Mouse (Mus musculus) liver, embryonic 13.5 days (tissue): Measurements from ENCODE around the gene Aebp1. TPM values are rescaled to one million over a fixed set of nuclear protein-coding genes. Genes with fewer than 3 reads are reported as not detected.

Source experiments
- ATAC-seq: fragments of 200-750 bp; cut with Nextera tagmentation; 2 replicates; pipeline ENCODE4 v1.8.0; 2017; ENCODE audit warnings: low read depth, mild to moderate bottlenecking, moderate number of reproducible peaks, moderate library complexity
- DNase-seq: peaks from one replicate; pipeline ENCODE4 v3.0.0; 2022
- H3K27ac ChIP-seq: fragments of 300-500 bp; sonication (generic); 2 replicates; pipeline ENCODE4 v1.5.1; 2015; ENCODE audit warnings: moderate library complexity, mild to moderate bottlenecking, inconsistent platforms
- H3K27me3 ChIP-seq: fragments of 300-500 bp; sonication (generic); 2 replicates; pipeline ENCODE4 v1.6.1; 2015; ENCODE audit warnings: mild to moderate bottlenecking, inconsistent platforms
- H3K36me3 ChIP-seq: fragments of 300-500 bp; sonication (generic); 2 replicates; pipeline ENCODE4 v1.6.1; 2015; ENCODE audit warnings: mild to moderate bottlenecking, inconsistent platforms
- H3K4me1 ChIP-seq: fragments of 300-500 bp; sonication (generic); replicated peaks from 2 replicates; pipeline ENCODE4 v1.6.1; 2015; ENCODE audit warnings: inconsistent platforms
- H3K4me2 ChIP-seq: fragments of 300-500 bp; sonication (generic); 2 replicates; pipeline ENCODE4 v1.6.1; 2015; ENCODE audit warnings: inconsistent platforms, mild to moderate bottlenecking, moderate library complexity
- H3K4me3 ChIP-seq: fragments of 300-500 bp; sonication (generic); replicated peaks from 2 replicates; pipeline ENCODE4 v1.5.1; 2015; ENCODE audit warnings: mild to moderate bottlenecking, inconsistent platforms
- H3K9ac ChIP-seq: fragments of 300-500 bp; sonication (generic); 2 replicates; pipeline ENCODE4 v1.6.1; 2015; ENCODE audit warnings: mild to moderate bottlenecking, inconsistent platforms
- H3K9me3 ChIP-seq: fragments of 300-500 bp; sonication (generic); replicated peaks from 2 replicates; pipeline ENCODE4 v1.6.1; 2016; ENCODE audit warnings: inconsistent platforms
- WGBS: fragments of 180-500 bp; shearing (Covaris S2); methylation state at CpG from one replicate; pipeline ENCODE4 v1.1.7; 2015; ENCODE audit not compliant: insufficient replicate concordance; 5-methylcytosine and 5-hydroxymethylcytosine counted together
- polyA plus RNA-seq: library from polyadenylated mRNA; unstranded; fragments of >200 nt; fragmentation: Nextera tagmentation; extraction: Ambion mirVana; gene quantifications from 2 replicates; pipeline ENCODE4 v1.2.1, GENCODE M21; 2015

The Aebp1 gene
- polyA plus RNA-seq, 1 experiment from 2014 or later = 5.9 TPM

DNA sequence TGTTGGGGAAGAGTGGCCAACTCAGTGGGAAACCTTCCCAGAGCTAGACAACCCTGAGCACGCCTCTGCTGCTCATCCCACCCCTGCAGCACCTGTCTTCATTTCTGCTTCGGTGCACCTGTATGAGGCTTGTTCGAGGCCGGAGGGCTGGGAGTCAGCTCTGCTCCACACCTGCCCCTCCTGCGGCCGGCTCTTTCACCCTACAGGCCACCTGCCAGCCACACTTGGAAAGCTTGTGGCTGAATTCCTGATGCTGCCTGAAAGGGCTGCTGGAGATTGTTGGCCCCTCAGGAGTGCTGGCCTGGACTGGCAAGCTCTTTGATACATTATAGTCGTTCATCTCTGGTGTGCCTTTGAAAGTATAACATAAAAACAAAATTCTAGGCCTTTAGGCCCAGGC is 21.4 kb upstream of the Aebp1 start:
- Histone ChIP-seq H3K27me3 (no peaks in the 10 kb centered on the region), H3K9ac (no peak overlapping the region), H3K4me3 (no peak overlapping the region), H3K9me3 (no peaks in the 10 kb centered on the region; the same call in 1 of the 2 replicates), H3K27ac (no peak overlapping the region), H3K4me2 (no peak overlapping the region), H3K4me1 (peaks cover 17% of the 10 kb centered on the region), H3K36me3 (no peaks in the 10 kb centered on the region)
- WGBS = 70% methylated on average over 7 of the region's 7 CpGs
- DNase-seq (no peak), ATAC-seq (no peak)

DNA sequence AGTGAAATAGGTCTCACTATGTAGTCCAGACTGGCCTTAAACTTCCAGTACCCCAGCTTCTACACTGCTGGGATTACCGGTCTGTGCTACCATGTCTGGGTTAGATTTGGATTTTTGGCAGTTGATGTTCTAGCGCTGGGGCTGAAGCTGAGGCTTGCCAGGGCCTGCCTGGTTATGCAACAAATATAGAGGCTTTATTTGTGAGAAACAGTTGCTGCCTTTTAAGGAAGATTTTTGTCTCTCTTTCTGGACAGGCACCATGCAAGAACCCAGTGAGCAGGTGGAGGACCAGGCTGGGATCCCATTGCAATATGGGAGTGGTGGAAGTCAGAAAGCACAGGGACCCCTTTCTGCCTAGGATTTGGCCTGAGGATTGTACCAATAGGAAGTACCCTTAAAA is 20.0 kb upstream of the Aebp1 start:
- 86% methylated on average over 2 of the region's 2 CpGs for WGBS
- no peaks in the 10 kb centered on the region; the same call in 1 of the 2 replicates for H3K9me3 ChIP-seq
- no peak overlapping the region for H3K4me3 ChIP-seq
- no peaks in the 10 kb centered on the region for H3K36me3 ChIP-seq
- ATAC-seq (no peak), DNase-seq (no peak)
- peaks cover 10% of the 10 kb centered on the region for H3K4me1 ChIP-seq
- H3K27ac ChIP-seq = no peak overlapping the region
- no peak overlapping the region for H3K4me2 ChIP-seq
- no peaks in the 10 kb centered on the region for H3K27me3 ChIP-seq
- no peak overlapping the region for H3K9ac ChIP-seq

DNA sequence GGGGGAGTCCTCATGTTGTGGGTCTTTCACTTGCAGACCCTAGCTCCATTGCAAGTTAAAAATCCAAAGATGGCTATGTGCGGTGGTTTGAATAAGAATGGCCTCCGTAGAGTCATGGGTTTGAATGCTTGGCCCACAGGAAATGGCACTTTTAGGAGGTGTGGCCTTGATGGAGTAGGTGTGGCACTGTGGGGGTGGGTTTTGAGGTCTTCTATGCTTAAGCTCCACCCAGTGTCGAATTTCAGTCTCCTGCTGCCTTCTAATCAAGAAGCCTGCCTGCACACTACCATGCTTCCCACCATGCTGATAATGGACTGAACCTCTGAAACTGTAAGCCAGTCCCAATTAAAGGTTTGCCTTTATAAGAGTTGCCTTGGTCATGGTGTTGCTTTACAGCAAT is 18.6 kb upstream of the Aebp1 start:
- Histone ChIP-seq H3K36me3 (no peaks in the 10 kb centered on the region), H3K4me3 (no peak overlapping the region), H3K4me1 (peaks cover 2% of the 10 kb centered on the region; the same call in 1 of the 2 replicates), H3K4me2 (no peak overlapping the region), H3K27me3 (no peaks in the 10 kb centered on the region), H3K27ac (no peak overlapping the region), H3K9me3 (no peaks in the 10 kb centered on the region; the same call in 1 of the 2 replicates), H3K9ac (no peak overlapping the region)
- ATAC-seq (no peak), DNase-seq (no peak)
- 75% methylated on average over 3 of the region's 3 CpGs for WGBS

DNA sequence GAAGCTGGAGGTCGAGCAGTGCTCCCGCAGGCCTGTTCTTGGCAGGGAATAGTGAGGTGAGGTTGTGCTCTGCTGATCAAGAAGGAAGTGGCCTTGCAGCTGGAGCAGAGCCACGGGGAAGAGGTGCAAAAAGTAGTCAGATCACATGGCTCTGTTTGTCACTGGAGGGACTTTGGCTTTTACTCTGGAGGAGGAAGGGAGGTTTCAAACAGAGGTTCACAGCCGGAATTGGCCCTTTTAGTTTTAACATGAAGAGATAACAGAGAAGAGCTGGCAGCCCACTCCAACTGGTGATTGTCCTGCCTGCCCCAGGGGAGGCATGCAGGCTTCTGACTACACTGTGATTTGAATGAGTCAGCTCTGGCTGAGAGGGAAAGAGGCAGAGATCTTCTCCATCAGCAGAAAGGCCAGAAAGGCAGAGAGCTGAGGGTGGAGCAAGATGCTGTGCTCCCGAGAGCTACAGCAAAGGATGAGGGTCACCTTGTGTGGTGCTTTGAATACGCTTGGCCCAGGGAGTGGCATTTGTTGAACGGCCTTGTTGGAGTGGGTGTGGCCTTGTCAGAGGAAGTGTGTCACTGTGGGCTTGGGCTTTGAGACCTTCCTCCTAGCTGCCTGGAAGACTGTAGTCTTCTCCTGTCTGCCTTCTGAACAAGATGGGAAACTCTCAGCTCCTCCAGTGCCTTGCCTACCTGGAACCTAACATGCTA is 15.0 kb upstream of the Aebp1 start:
- WGBS = 53% methylated on average over 7 of the region's 7 CpGs
- Histone ChIP-seq H3K9me3 (no peaks in the 10 kb centered on the region; the same call in 1 of the 2 replicates), H3K4me2 (no peak overlapping the region), H3K9ac (no peak overlapping the region), H3K36me3 (no peaks in the 10 kb centered on the region), H3K4me3 (no peak overlapping the region), H3K27me3 (no peaks in the 10 kb centered on the region), H3K4me1 (no peaks in the 10 kb centered on the region), H3K27ac (no peak overlapping the region)
- ATAC-seq = no peak; the same call in 1 of the 2 replicates
- DNase-seq = no peak

DNA sequence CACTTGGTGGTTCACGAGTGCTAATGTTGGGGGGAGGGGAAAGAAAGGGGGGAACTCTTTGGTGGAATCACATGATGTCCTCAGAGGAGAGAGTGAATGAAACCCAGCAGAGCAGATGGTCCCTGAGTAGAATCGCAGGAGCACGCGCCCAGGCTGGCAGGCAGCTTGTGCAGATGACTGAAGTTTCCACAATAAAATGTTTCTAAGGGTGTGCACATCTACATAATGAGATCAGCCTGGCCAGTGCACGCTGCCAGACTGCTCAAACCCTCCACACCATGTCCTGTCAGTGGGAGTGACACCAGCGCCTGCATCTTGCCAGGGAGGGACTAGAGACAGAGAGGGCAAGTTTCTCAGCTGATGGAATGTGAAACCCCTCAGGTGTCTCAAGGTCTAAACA is 13.0 kb upstream of the Aebp1 start:
- H3K4me2 ChIP-seq = no peak overlapping the region
- H3K4me1 ChIP-seq = no peaks in the 10 kb centered on the region
- no peaks in the 10 kb centered on the region for H3K27me3 ChIP-seq
- no peak for ATAC-seq
- H3K4me3 ChIP-seq = no peak overlapping the region
- no peak overlapping the region for H3K27ac ChIP-seq
- 63% methylated on average over 6 of the region's 6 CpGs for WGBS
- no peak for DNase-seq
- H3K9ac ChIP-seq = no peak overlapping the region
- no peaks in the 10 kb centered on the region for H3K9me3 ChIP-seq
- H3K36me3 ChIP-seq = no peaks in the 10 kb centered on the region

DNA sequence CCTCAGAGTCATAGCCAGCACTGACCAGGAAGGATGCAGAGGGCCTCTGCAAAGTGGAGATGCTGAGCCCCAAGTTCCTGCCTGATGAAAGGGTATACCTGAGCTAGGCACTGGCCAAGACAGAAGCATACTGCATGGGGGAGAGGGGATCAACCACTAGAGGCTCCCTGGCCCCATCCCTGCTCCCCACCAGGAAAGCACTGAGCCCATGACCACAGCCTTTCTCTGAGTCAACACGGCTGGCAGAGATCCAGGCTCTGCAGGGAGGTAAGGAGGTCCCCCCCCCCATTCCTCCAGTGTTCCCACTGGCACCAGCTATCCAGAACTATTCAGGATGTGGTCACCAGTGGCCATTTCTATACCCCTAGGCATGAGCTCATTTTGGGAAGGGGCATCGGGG is 12.4 kb upstream of the Aebp1 start:
- no peaks in the 10 kb centered on the region for H3K9me3 ChIP-seq
- H3K27ac ChIP-seq = no peak overlapping the region
- WGBS = 39% methylated on average over 2 of the region's 2 CpGs
- H3K27me3 ChIP-seq = no peaks in the 10 kb centered on the region
- no peak overlapping the region for H3K9ac ChIP-seq
- DNase-seq = no peak
- H3K4me1 ChIP-seq = no peaks in the 10 kb centered on the region
- no peak overlapping the region for H3K4me3 ChIP-seq
- no peak for ATAC-seq
- H3K4me2 ChIP-seq = no peak overlapping the region
- no peaks in the 10 kb centered on the region for H3K36me3 ChIP-seq

DNA sequence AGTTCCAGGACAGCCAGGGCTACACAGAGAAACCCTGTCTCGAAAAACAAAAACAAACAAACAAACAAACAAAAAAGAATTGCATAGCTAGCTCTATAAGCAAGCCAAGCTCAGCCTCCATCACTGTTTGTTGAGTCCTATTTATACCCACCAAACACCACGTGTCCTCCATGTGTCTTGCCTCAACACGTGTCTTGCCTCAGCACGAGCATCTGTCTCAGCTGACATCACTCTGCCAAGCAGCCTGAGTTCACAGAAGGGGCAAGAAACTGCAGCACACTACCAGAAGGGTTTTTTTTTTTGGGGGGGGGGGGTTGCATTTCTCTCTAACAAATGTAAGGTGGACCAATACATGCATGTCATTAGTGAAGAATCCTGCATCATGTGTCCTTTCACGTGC is 11.3 kb upstream of the Aebp1 start:
- no peaks in the 10 kb centered on the region for H3K4me1 ChIP-seq
- no peak overlapping the region for H3K9ac ChIP-seq
- no peaks in the 10 kb centered on the region for H3K27me3 ChIP-seq
- WGBS = 48% methylated on average over 5 of the region's 5 CpGs
- H3K36me3 ChIP-seq = no peaks in the 10 kb centered on the region
- no peak overlapping the region for H3K4me3 ChIP-seq
- ATAC-seq (no peak), DNase-seq (no peak)
- H3K4me2 ChIP-seq = no peak overlapping the region
- no peaks in the 10 kb centered on the region for H3K9me3 ChIP-seq
- no peak overlapping the region for H3K27ac ChIP-seq

DNA sequence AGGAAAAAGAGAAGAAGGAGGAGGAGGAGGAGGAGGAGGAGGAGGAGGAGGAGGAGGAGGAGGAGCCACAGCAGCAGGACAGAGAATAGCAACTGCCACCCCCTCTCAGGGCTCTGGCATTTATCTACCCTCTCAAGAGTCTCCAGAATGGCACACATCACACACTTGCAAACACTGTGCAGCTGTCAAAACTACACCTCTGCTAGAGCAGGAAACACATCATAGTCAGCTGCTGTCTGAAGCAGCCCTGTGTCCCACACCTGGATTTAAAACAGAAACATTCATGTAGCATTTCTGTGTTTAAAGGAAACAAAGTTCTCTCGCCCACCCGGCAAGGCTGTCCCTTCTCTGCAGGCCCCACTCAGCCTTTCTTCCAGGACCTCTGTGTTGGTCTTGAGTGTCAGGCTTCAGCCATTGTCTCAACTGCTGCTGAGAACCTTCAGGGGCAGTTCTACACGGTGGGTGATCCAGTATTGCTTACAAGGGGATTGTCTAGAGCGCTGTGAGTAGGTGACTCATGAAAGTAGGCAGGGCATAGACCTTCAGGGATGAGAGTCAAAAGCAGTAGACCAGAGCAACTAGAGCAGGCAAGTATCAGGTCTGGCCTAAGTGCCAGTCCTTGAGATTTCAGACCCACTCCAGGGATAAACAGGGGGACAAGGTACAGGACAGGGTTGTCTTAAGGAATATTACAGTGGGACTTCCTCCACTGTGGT is 10.6 kb upstream of the Aebp1 start:
- Histone ChIP-seq H3K4me1 (no peaks in the 10 kb centered on the region), H3K36me3 (no peaks in the 10 kb centered on the region), H3K4me3 (no peak overlapping the region), H3K9ac (no peak overlapping the region), H3K9me3 (no peaks in the 10 kb centered on the region), H3K27me3 (no peaks in the 10 kb centered on the region), H3K4me2 (no peak overlapping the region), H3K27ac (no peak overlapping the region)
- WGBS = 47% methylated on average over 4 of the region's 4 CpGs
- DNase-seq (no peak), ATAC-seq (no peak)

DNA sequence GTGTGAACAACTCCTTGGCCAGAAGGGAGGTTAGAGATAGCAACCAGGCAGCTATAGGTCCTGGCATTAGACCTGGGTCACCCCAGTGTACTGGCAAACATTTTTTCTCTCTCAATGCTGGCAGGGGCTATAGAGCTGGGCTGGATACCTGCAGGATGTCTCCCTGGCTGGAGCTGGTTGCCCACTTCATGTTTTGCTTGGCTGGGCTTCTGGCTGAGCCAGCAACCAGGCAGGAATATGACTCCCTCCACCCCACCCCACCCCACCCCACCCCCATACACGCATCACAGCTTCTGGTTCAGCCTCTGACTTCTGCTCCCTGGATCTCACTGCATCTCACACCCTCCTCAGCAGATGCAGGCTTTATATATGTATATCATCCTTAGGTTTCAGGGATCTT is 9.4 kb upstream of the Aebp1 start:
- H3K4me3 ChIP-seq = no peak overlapping the region
- ATAC-seq = no peak
- no peaks in the 10 kb centered on the region for H3K36me3 ChIP-seq
- no peaks in the 10 kb centered on the region for H3K27me3 ChIP-seq
- 41% methylated on average over 1 of the region's 1 CpGs for WGBS
- H3K27ac ChIP-seq = no peak overlapping the region
- H3K4me1 ChIP-seq = no peaks in the 10 kb centered on the region
- no peaks in the 10 kb centered on the region for H3K9me3 ChIP-seq
- H3K4me2 ChIP-seq = no peak overlapping the region
- no peak overlapping the region for H3K9ac ChIP-seq
- DNase-seq = no peak

DNA sequence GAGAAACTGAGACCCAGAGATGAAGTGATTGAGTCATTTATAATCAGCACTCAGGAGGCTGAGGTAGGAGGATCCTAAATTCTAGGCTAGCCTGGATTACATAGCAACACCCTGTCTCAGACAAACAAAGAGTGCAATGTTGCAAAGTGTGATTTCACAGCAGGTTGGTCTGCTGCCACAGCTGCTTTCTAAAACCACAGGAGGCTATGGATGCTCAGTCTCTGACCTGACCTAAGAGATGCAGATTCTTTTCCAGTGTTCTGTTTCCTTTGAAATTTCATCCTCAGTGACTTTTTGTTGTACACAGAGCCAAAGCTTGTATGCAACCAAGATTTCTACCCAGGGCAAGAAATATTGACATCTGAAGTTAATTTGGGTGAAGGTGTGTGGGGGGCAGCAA is 6.3 kb upstream of the Aebp1 start:
- ATAC-seq (no peak), DNase-seq (no peak)
- Histone ChIP-seq H3K4me2 (no peak overlapping the region), H3K4me1 (no peaks in the 10 kb centered on the region), H3K36me3 (no peaks in the 10 kb centered on the region), H3K27ac (no peak overlapping the region), H3K9me3 (no peaks in the 10 kb centered on the region), H3K4me3 (no peak overlapping the region), H3K27me3 (peaks cover 13% of the 10 kb centered on the region), H3K9ac (no peak overlapping the region)

DNA sequence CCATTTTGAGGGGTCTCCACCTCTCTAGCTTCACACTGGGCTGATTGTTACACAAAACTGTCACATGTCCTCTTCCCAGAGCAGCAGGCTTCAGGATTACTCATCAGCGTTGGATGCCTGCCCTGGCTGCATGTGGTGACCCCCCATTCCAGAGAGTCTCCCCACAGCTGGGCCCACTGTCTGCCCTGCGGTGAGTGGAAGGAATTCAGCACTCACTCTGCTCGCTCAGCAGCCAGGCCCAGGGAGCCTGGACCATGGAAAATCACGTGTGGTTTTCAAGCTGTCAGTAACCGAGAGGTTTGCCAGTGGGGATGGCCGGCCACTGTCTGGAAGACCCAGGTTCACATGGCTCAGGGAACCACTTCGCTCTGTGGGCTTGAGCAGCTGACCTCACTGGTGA is 5.8 kb upstream of the Aebp1 start:
- no peaks in the 10 kb centered on the region for H3K36me3 ChIP-seq
- H3K4me1 ChIP-seq = no peaks in the 10 kb centered on the region
- H3K4me3 ChIP-seq = no peak overlapping the region
- H3K4me2 ChIP-seq = no peak overlapping the region
- no peak overlapping the region for H3K9ac ChIP-seq
- H3K9me3 ChIP-seq = no peaks in the 10 kb centered on the region
- DNase-seq (no peak), ATAC-seq (no peak)
- 44% methylated on average over 7 of the region's 7 CpGs for WGBS
- H3K27me3 ChIP-seq = peaks cover 18% of the 10 kb centered on the region
- no peak overlapping the region for H3K27ac ChIP-seq
